Mouse (Mus musculus): Measurements from ENCODE around the gene Samm50.

DNA sequence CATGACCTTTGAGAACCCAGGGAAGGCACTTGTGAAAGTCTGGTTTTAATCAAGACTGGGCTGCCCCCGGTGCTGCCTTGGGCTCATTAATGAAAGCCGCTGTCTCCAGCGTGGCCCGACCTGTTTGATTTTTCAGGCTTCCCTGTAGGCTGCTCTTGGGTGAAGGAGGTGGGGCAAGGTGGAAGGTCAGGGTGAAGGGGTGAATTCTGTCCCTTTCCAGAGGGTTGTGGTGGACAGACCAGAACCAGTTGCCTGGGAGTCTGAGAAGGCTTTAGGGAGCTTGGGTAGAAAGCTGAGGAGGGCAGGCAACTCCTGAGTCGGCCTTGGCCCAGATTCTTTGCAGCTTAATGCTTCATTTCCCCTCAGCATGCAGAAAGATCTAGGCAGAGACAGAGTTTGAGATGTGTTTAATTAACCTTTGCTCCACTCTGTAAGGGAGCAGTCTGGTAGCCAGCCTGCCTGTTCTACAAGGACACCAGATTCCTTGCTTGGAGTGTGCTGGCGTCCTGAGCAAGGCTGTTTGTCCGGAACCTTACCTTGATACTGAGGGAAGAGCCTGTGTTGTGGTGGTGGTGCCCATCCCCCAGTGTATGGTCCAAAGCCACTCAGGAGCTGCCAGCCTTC, 24.5 kb downstream of the Samm50 start:
- TF ChIP-seq CTCF (IDR thresholded peaks at IDR 0.05; ENCODE audit: low read depth, low read length), result no peak
- no peak for TF ChIP-seq POLR2A (IDR thresholded peaks at IDR 0.05; ENCODE audit: borderline replicate concordance, low read depth, low read length)
